Mouse (Mus musculus): ENCODE measurements around the gene Tmem151a. TPM values are rescaled to one million over a fixed set of nuclear protein-coding genes. Genes with fewer than 3 reads are reported as not detected.

Gene Tmem151a
- polyA plus RNA-seq, 1 experiment from 2014 or later = 15.8 TPM

Other genes with a start within 250 kb of the Tmem151a start
- gene Ccs, start 246.2 kb downstream of the Tmem151a start, polyA plus RNA-seq (2015; fragmentation: Nextera tagmentation; extraction: Ambion mirVana) = 34.7 and 38.6 TPM in 2 replicates
- 0.61 and 0.62 TPM in 2 replicates for gene Ccdc87, start 246.2 kb downstream of the Tmem151a start, polyA plus RNA-seq (2015; fragmentation: Nextera tagmentation; extraction: Ambion mirVana)
- 59.2 and 73.6 TPM in 2 replicates for gene Ctsf, start 230.4 kb downstream of the Tmem151a start, polyA plus RNA-seq (2015; fragmentation: Nextera tagmentation; extraction: Ambion mirVana)
- 0.86 and 0.94 TPM in 2 replicates for gene Actn3, start 207.6 kb downstream of the Tmem151a start, polyA plus RNA-seq (2015; fragmentation: Nextera tagmentation; extraction: Ambion mirVana)
- 22.8 and 26.8 TPM in 2 replicates for gene Zdhhc24, start 206.9 kb downstream of the Tmem151a start, polyA plus RNA-seq (2015; fragmentation: Nextera tagmentation; extraction: Ambion mirVana)
- 8.5 and 10.1 TPM in 2 replicates for gene Bbs1, start 178.9 kb downstream of the Tmem151a start, polyA plus RNA-seq (2015; fragmentation: Nextera tagmentation; extraction: Ambion mirVana)
- gene Dpp3, start 157.2 kb downstream of the Tmem151a start, polyA plus RNA-seq (2015; fragmentation: Nextera tagmentation; extraction: Ambion mirVana) = 95.9 and 106 TPM in 2 replicates
- 12.0 and 16.5 TPM in 2 replicates for gene Peli3, start 142.4 kb downstream of the Tmem151a start, polyA plus RNA-seq (2015; fragmentation: Nextera tagmentation; extraction: Ambion mirVana)
- gene Mrpl11, start 123.4 kb downstream of the Tmem151a start, polyA plus RNA-seq (2015; fragmentation: Nextera tagmentation; extraction: Ambion mirVana) = 106 and 116 TPM in 2 replicates
- gene Npas4, start 95.2 kb downstream of the Tmem151a start, polyA plus RNA-seq (2015; fragmentation: Nextera tagmentation; extraction: Ambion mirVana) = 0.21 and 0.71 TPM in 2 replicates
- gene Slc29a2, start 61.7 kb downstream of the Tmem151a start, polyA plus RNA-seq (2015; fragmentation: Nextera tagmentation; extraction: Ambion mirVana) = 11.2 and 13.4 TPM in 2 replicates
- 58.2 and 62.5 TPM in 2 replicates for gene B4gat1, start 46.7 kb downstream of the Tmem151a start, polyA plus RNA-seq (2015; fragmentation: Nextera tagmentation; extraction: Ambion mirVana)
- gene AC124502.3, start 46.6 kb downstream of the Tmem151a start, polyA plus RNA-seq (2015; fragmentation: Nextera tagmentation; extraction: Ambion mirVana) = 2.1 and 2.9 TPM in 2 replicates
- 50.2 and 51.2 TPM in 2 replicates for gene Brms1, start 44.2 kb downstream of the Tmem151a start, polyA plus RNA-seq (2015; fragmentation: Nextera tagmentation; extraction: Ambion mirVana)
- gene Rin1, start 35.0 kb downstream of the Tmem151a start, polyA plus RNA-seq (2015; fragmentation: Nextera tagmentation; extraction: Ambion mirVana) = 1.3 and 1.9 TPM in 2 replicates
- gene Cd248, start 17.5 kb downstream of the Tmem151a start, polyA plus RNA-seq (2015; fragmentation: Nextera tagmentation; extraction: Ambion mirVana) = 11.9 and 14.3 TPM in 2 replicates
- 54.0 and 56.0 TPM in 2 replicates for gene Yif1a, start 3.0 kb upstream of the Tmem151a start, polyA plus RNA-seq (2015; fragmentation: Nextera tagmentation; extraction: Ambion mirVana)
- 297 and 347 TPM in 2 replicates for gene Cnih2, start 13.0 kb upstream of the Tmem151a start, polyA plus RNA-seq (2015; fragmentation: Nextera tagmentation; extraction: Ambion mirVana)
- gene Rab1b, start 21.5 kb upstream of the Tmem151a start, polyA plus RNA-seq (2015; fragmentation: Nextera tagmentation; extraction: Ambion mirVana) = 239 and 241 TPM in 2 replicates
- 48.1 and 55.5 TPM in 2 replicates for gene Klc2, start 33.0 kb upstream of the Tmem151a start, polyA plus RNA-seq (2015; fragmentation: Nextera tagmentation; extraction: Ambion mirVana)
- gene Pacs1, start 187.6 kb upstream of the Tmem151a start, polyA plus RNA-seq (2015; fragmentation: Nextera tagmentation; extraction: Ambion mirVana) = 38.0 and 39.1 TPM in 2 replicates
- gene Sf3b2, start 209.9 kb upstream of the Tmem151a start, polyA plus RNA-seq (2015; fragmentation: Nextera tagmentation; extraction: Ambion mirVana) = 347 and 373 TPM in 2 replicates
- 36.3 and 40.5 TPM in 2 replicates for gene Gal3st3, start 212.8 kb upstream of the Tmem151a start, polyA plus RNA-seq (2015; fragmentation: Nextera tagmentation; extraction: Ambion mirVana)

Measured in forebrain, embryonic 16.5 days (tissue).